Mouse (Mus musculus): ENCODE data around the gene Kctd2.

DNA sequence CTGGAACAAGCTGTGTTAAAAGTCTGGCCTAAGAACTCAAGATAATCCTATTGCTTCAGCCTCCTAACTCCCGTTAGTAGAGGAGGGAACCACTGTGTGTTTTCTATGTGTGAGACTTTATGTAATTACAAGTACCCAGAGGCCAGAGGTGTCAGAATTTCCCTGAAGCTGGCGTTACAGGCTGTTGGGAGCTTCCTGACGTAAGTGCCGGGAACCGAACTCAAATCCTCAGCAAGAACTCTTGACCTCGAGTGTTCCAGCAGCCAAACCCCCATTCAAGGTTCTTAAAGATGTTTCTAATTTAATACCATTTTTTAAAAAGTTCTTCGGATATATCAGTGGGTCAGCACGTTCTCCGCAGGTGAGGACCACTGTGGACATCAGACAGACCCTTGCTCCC, 38.7 kb upstream of the Kctd2 start:
- no peak for TF ChIP-seq CTCF (IDR thresholded peaks at IDR 0.05; ENCODE audit: control insufficient read depth, insufficient read depth, low read length)
- TF ChIP-seq POLR2A (IDR thresholded peaks at IDR 0.05; ENCODE audit: borderline replicate concordance, control insufficient read depth, low read depth, low read length): no peak

All from bone marrow, adult 2 months (tissue).